Mouse (Mus musculus) inflammation-experienced regulatory T-cells (primary cell): ENCODE data around the gene Muc16. TPM values are rescaled to one million over a fixed set of nuclear protein-coding genes. Genes with fewer than 3 reads are reported as not detected.

Source experiments
- polyA plus RNA-seq, 2 experiments: library from polyadenylated mRNA; unstranded; fragments of 100-300 nt; shearing (Covaris generic); gene quantifications; one replicate each; pipeline ENCODE4 v1.2.1; 2017

Gene Muc16
- polyA plus RNA-seq, result under 1 TPM; 0.24 to 0.57 TPM

GRCm38 (mm10) chr9:18674480-18675154 lies at the start of gene Muc16:
Muc16 (minus strand) TSS chr9:18674530.

GRCm38 (mm10) chr9:18478168-18478567 lies 196.2 kb downstream of the Muc16 start, which contains the start of the genes Zfp558 and Mbd3l1:
Zfp558 (minus strand) TSS chr9:18478268.
Mbd3l1 (plus strand) TSS chr9:18478359.

Other genes starting within 250 kb of the Muc16 start
- gene Mbd3l2, start 243.9 kb downstream of the Muc16 start, polyA plus RNA-seq, result not detected
- 1 to 10 TPM; 1.4 to 2.4 TPM for gene Zfp558, start 196.3 kb downstream of the Muc16 start, polyA plus RNA-seq
- not detected for gene Mbd3l1, start 196.2 kb downstream of the Muc16 start, polyA plus RNA-seq
- under 1 TPM; 0.14 to 0.83 TPM for gene Olfr24, start 89.5 kb upstream of the Muc16 start, polyA plus RNA-seq
- gene Olfr828, start 145.0 kb upstream of the Muc16 start, polyA plus RNA-seq, result not detected
- not detected for gene Olfr829, start 180.4 kb upstream of the Muc16 start, polyA plus RNA-seq
- gene Olfr830, start 200.2 kb upstream of the Muc16 start, polyA plus RNA-seq, result under 1 TPM in 1 of 2 experiments, not detected in 1; 0.13 TPM